8 mouse cellular contexts compared by ENCODE assay signal in genomic region chr8:84459276-84459675, GRCm38 (mm10).
DNase-seq lines count a peak whose midpoint lies in the region; ATAC-seq and TF ChIP-seq lines count a peak whose summit lies in the region.

No protein-coding gene starts in this region.

- H3K4me1 ChIP-seq in ES-Bruce4 (ENCODE audit: control insufficient read depth, insufficient read depth, low read length): no peaks in the 10 kb centered on the region
- H3K4me1 ChIP-seq in midbrain, embryonic 14.5 days (ENCODE audit: control insufficient read depth, insufficient read depth, low read length): no peaks in the 10 kb centered on the region
- H3K4me1 ChIP-seq in liver, embryonic 12.5 days: no peaks in the 10 kb centered on the region
- no peaks in the 10 kb centered on the region for H3K4me1 ChIP-seq in intestine, embryonic 16.5 days (ENCODE audit: control insufficient read depth, insufficient read depth, low read length)

- no peak for TF ChIP-seq EP300 in ES-Bruce4 (IDR thresholded peaks at IDR 0.05; ENCODE audit: insufficient read depth, low read depth, low read length)

- ATAC-seq in midbrain, embryonic 14.5 days (ENCODE audit: low FRiP score, low TSS enrichment): no peak
- ATAC-seq in liver, embryonic 12.5 days: no peak
- no peak for ATAC-seq in intestine, embryonic 16.5 days

- H3K4me2 ChIP-seq in midbrain, embryonic 14.5 days (ENCODE audit: low read length): no peak overlapping the region
- no peak overlapping the region for H3K4me2 ChIP-seq in liver, embryonic 12.5 days
- no peak overlapping the region for H3K4me2 ChIP-seq in intestine, embryonic 16.5 days (ENCODE audit: low read depth, low read length)

- H3K36me3 ChIP-seq in ES-Bruce4 (ENCODE audit: control insufficient read depth, insufficient read depth, low read length, poor library complexity, severe bottlenecking): peaks cover 6% of the 10 kb centered on the region; the same call in 1 of the 2 replicates
- peaks cover 32% of the 10 kb centered on the region for H3K36me3 ChIP-seq in midbrain, embryonic 14.5 days (ENCODE audit: control insufficient read depth, insufficient read depth, low read length)
- H3K36me3 ChIP-seq in liver, embryonic 12.5 days: no peaks in the 10 kb centered on the region
- H3K36me3 ChIP-seq in intestine, embryonic 16.5 days (ENCODE audit: control insufficient read depth, insufficient read depth, low read length): no peaks in the 10 kb centered on the region

- no peak overlapping the region for H3K4me3 ChIP-seq in ES-Bruce4 (ENCODE audit: low read depth, low read length)
- H3K4me3 ChIP-seq in midbrain, embryonic 14.5 days (replicated peaks; ENCODE audit: low read depth, low read length): no peak overlapping the region
- H3K4me3 ChIP-seq in liver, embryonic 12.5 days: no peak overlapping the region
- no peak overlapping the region for H3K4me3 ChIP-seq in intestine, embryonic 16.5 days (ENCODE audit: low read length)

- no peak for TF ChIP-seq POLR2A in ES-Bruce4 (IDR thresholded peaks at IDR 0.05; ENCODE audit: insufficient read depth, low read length)

- no peak overlapping the region for H3K9ac ChIP-seq in ES-Bruce4 (ENCODE audit: low read depth, poor library complexity, severe bottlenecking)
- H3K9ac ChIP-seq in midbrain, embryonic 14.5 days (replicated peaks; ENCODE audit: low read length): no peak overlapping the region
- no peak overlapping the region for H3K9ac ChIP-seq in liver, embryonic 12.5 days
- H3K9ac ChIP-seq in intestine, embryonic 16.5 days (ENCODE audit: low read depth, low read length): no peak overlapping the region

- H3K27ac ChIP-seq in ES-Bruce4 (ENCODE audit: insufficient read depth, low read length): peak overlapping the region; percentile 16; the same call in 1 of the 2 replicates
- peak overlapping the region; percentile 64 for H3K27ac ChIP-seq in midbrain, embryonic 14.5 days (replicated peaks; ENCODE audit: low read depth, low read length)
- no peak overlapping the region for H3K27ac ChIP-seq in liver, embryonic 12.5 days
- no peak overlapping the region for H3K27ac ChIP-seq in intestine, embryonic 16.5 days (ENCODE audit: low read length)

- no peak for TF ChIP-seq CTCF in ES-Bruce4 (IDR thresholded peaks at IDR 0.05; ENCODE audit: low read depth, low read length)

- peaks cover 10% of the 10 kb centered on the region for H3K9me3 ChIP-seq in ES-Bruce4 (replicated peaks; ENCODE audit: control insufficient read depth, insufficient read depth, low read length, poor library complexity, severe bottlenecking)
- peaks cover 8% of the 10 kb centered on the region for H3K9me3 ChIP-seq in midbrain, embryonic 14.5 days (ENCODE audit: control insufficient read depth, low read length)
- peaks cover 7% of the 10 kb centered on the region; the same call in 1 of the 2 replicates for H3K9me3 ChIP-seq in liver, embryonic 12.5 days (replicated peaks)
- H3K9me3 ChIP-seq in intestine, embryonic 16.5 days (ENCODE audit: control insufficient read depth, low read length): 0 out of 2 replicates have a peak, but pooled peaks cover 4% of the 10 kb centered on the region

- 17% methylated on average over 5 of the region's 5 CpGs for WGBS in midbrain, embryonic 14.5 days
- 23% methylated on average over 5 of the region's 5 CpGs for WGBS in liver, embryonic 12.5 days (ENCODE audit: insufficient replicate concordance)
- 39% methylated on average over 5 of the region's 5 CpGs for WGBS in intestine, embryonic 16.5 days

- peak; percentile 77 to 78 for DNase-seq in cerebellum, postnatal 10 days
- peak; percentile 40 for DNase-seq in layer of hippocampus, adult 11-12 months (ENCODE audit: low spot score)
- peak; percentile 56 for DNase-seq in midbrain, embryonic 14.5 days
- DNase-seq in spleen, postnatal 14 days (ENCODE audit: low spot score in 2 of 2): no peak
- DNase-seq in yolk sac, embryonic 10.5 days (ENCODE audit: low spot score): no peak

- H3K27me3 ChIP-seq in ES-Bruce4 (ENCODE audit: control insufficient read depth, insufficient read depth, low read length, poor library complexity, severe bottlenecking): no peaks in the 10 kb centered on the region
- H3K27me3 ChIP-seq in midbrain, embryonic 14.5 days (ENCODE audit: control insufficient read depth, insufficient read depth, low read length): no peaks in the 10 kb centered on the region
- no peaks in the 10 kb centered on the region for H3K27me3 ChIP-seq in liver, embryonic 12.5 days (replicated peaks)
- H3K27me3 ChIP-seq in intestine, embryonic 16.5 days (replicated peaks; ENCODE audit: control insufficient read depth, insufficient read depth, low read length): no peaks in the 10 kb centered on the region

Comparison
In these comparisons a context has a peak if more than half of its experiments do, and no peak if none do; other contexts are left out.
1. H3K27ac ChIP-seq: peak in ES-Bruce4 (single experiment) and midbrain, embryonic 14.5 days (single experiment); none in liver, embryonic 12.5 days (single experiment) and intestine, embryonic 16.5 days (single experiment).
2. DNase-seq: peak in cerebellum, postnatal 10 days (2 of 2), layer of hippocampus, adult 11-12 months (single experiment) and midbrain, embryonic 14.5 days (single experiment); none in spleen, postnatal 14 days (0 of 2) and yolk sac, embryonic 10.5 days (single experiment).